Mouse (Mus musculus) midbrain, embryonic 11.5 days (tissue): ENCODE data around the gene Gap43. TPM values are rescaled to one million over a fixed set of nuclear protein-coding genes. Genes with fewer than 3 reads are reported as not detected.
"Not testable (repeated sequence)": the region's sequence is repeated elsewhere in the genome, so short reads cannot be mapped to it uniquely, and the experiment has no call there.

Experiments
- ATAC-seq: fragments of 200-750 bp; cut with Nextera tagmentation; 2 replicates; pipeline ENCODE4 v1.8.0; 2017; ENCODE audit warnings: moderate TSS enrichment, moderate library complexity; ENCODE audit not compliant: low FRiP score
- DNase-seq: peaks from one replicate; pipeline ENCODE4 v3.0.0; 2015; ENCODE audit warnings: low spot score; ENCODE audit errors: missing footprints
- H3K27ac ChIP-seq: fragments of 300-500 bp; sonication (generic); 2 replicates; pipeline ENCODE4 v1.5.1; 2014; ENCODE audit warnings: low read depth, low read length
- H3K27me3 ChIP-seq: fragments of 300-500 bp; sonication (generic); 2 replicates; pipeline ENCODE4 v1.6.1; 2014; ENCODE audit warnings: mild to moderate bottlenecking, low read length, moderate library complexity, mixed read lengths; ENCODE audit not compliant: control insufficient read depth, insufficient read depth
- H3K36me3 ChIP-seq: fragments of 300-500 bp; sonication (generic); 2 replicates; pipeline ENCODE4 v1.6.1; 2014; ENCODE audit warnings: mild to moderate bottlenecking, low read length, moderate library complexity, mixed read lengths; ENCODE audit not compliant: control insufficient read depth, insufficient read depth
- H3K4me1 ChIP-seq: fragments of 300-500 bp; sonication (generic); 2 replicates; pipeline ENCODE4 v1.6.1; 2014; ENCODE audit warnings: low read length; ENCODE audit not compliant: control insufficient read depth, insufficient read depth
- H3K4me2 ChIP-seq: fragments of 300-500 bp; sonication (generic); 2 replicates; pipeline ENCODE4 v1.6.1; 2014; ENCODE audit warnings: mild to moderate bottlenecking, moderate library complexity
- H3K4me3 ChIP-seq: fragments of 300-500 bp; sonication (generic); 2 replicates; pipeline ENCODE4 v1.5.1; 2014; ENCODE audit warnings: low read depth, low read length
- H3K9ac ChIP-seq: fragments of 300-500 bp; sonication (generic); 2 replicates; pipeline ENCODE4 v1.6.1; 2014; ENCODE audit warnings: low read length
- H3K9me3 ChIP-seq: fragments of 300-500 bp; sonication (generic); 2 replicates; pipeline ENCODE4 v1.6.1; 2016; ENCODE audit warnings: low read length; ENCODE audit not compliant: control insufficient read depth
- WGBS: fragments of 180-500 bp; shearing (Covaris S2); extraction: QIAGEN DNeasy Blood & Tissue Kit; methylation state at CpG from one replicate; pipeline ENCODE4 v1.1.7; 2014; 5-methylcytosine and 5-hydroxymethylcytosine counted together
- microRNA-seq: library from miRNA; unstranded; fragments of <30 nt; microRNA quantifications from one replicate; pipeline ENCODE4, GENCODE M21; 2017
- polyA plus RNA-seq: library from polyadenylated mRNA; unstranded; fragments of >200 nt; fragmentation: Nextera tagmentation; extraction: Ambion mirVana; gene quantifications from 2 replicates; pipeline ENCODE4 v1.2.1, GENCODE M21; 2014

Gene Gap43
- polyA plus RNA-seq, 1 experiment from 2014 or later: 301 TPM

DNA sequence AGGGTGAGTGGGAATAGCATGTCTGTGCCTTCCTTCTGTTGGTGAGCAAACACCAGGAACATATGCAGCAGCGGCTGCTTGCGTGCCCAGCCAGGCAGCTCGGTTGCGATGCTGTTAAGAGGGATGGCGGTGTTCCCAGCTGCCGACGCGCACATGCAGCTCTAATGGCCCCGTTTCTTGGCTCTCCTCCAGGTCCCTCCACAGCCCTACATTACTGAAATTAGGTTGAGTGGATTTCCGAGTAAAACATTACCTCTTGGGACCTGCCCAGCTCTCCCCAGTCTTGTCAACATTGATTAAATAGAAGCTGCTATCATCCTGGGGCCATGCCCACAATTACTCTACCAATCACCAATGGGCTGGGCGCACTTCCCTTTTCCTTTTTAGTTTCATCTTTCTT is 84.8 kb downstream of the Gap43 start:
- H3K36me3 ChIP-seq: no peaks in the 10 kb centered on the region
- ATAC-seq: no peak

DNA sequence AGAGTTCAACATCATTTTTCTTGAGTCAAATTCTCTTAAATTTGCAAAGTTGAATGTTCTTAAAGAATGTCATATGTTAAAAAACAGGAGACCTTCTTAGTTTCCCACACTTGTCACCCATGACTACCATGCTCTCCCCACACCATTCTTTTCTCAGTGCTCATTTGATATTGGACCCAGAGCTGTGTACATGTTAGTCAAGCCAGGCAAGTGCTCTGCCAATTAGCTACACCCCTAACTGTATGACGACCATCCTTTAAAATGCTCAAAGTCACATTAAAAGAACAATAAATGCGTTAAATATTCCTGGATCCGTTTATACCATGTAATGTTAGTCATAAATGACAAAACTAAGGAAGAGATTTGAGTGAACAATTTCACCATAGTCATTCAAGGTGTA is 85.2 kb downstream of the Gap43 start:
- Histone ChIP-seq H3K27me3 (no peaks in the 10 kb centered on the region), H3K4me2 (no peak overlapping the region), H3K27ac (no peak overlapping the region), H3K9me3 (no peaks in the 10 kb centered on the region), H3K36me3 (no peaks in the 10 kb centered on the region), H3K9ac (no peak overlapping the region), H3K4me1 (no peaks in the 10 kb centered on the region), H3K4me3 (no peak overlapping the region)
- ATAC-seq (no peak), DNase-seq (peak; percentile 77)
- 76% methylated on average over 3 of the region's 3 CpGs for WGBS

More for the DNA sequence above, 84.8 kb downstream of the Gap43 start:
- peak; percentile 47 for DNase-seq
- Histone ChIP-seq H3K9me3 (no peaks in the 10 kb centered on the region), H3K9ac (no peak overlapping the region), H3K4me3 (no peak overlapping the region), H3K4me2 (no peak overlapping the region), H3K4me1 (no peaks in the 10 kb centered on the region), H3K27me3 (no peaks in the 10 kb centered on the region), H3K27ac (no peak overlapping the region)
- WGBS: 92% methylated on average over 11 of the region's 11 CpGs

DNA sequence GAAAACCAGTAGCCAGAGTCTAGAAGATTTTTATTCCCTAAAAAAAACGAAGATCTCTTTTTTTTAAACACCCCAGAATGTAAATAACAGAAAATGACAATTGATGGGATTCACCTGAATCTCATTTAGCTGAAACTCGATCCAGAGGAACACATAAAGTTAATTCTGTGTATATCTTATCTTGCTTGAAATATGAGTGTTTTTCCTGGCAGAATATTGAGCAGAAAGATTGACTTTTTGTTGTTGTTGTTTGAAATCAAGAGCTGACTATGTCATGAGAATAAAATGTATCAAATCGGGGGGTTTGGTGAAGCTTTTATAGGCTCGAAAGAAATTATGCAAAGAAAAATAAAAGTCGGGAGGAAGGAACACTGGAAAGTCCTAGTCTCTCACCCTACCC is 88.2 kb downstream of the Gap43 start:
- Histone ChIP-seq H3K4me3 (no peak overlapping the region), H3K9ac (no peak overlapping the region), H3K4me2 (no peak overlapping the region), H3K27ac (no peak overlapping the region), H3K36me3 (no peaks in the 10 kb centered on the region), H3K9me3 (no peaks in the 10 kb centered on the region), H3K27me3 (no peaks in the 10 kb centered on the region), H3K4me1 (no peaks in the 10 kb centered on the region)
- ATAC-seq (no peak), DNase-seq (peak; percentile 28)
- 78% methylated on average over 5 of the region's 5 CpGs for WGBS

DNA sequence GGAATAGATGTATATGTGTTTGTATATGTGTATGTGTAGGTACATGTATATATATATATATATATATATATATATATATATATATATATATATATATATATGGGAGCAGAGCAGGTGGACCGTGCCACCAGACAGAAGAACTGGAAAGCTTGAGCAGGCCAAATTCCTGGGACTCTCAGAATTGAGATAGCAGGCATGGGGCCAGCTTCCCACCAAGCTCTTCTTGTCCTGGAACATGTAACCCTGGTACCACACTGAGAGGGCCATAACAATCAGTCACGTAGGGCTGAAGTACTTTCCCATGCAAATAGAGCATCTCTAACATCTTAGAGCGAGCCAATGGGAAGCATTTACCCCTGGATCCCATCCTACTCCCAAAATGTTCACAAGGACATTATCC is 96.3 kb downstream of the Gap43 start:
- H3K27me3 ChIP-seq, H3K9me3 ChIP-seq, H3K36me3 ChIP-seq, ATAC-seq, H3K4me1 ChIP-seq, H3K4me2 ChIP-seq, H3K27ac ChIP-seq, H3K9ac ChIP-seq, H3K4me3 ChIP-seq: not testable (repeated sequence)
- WGBS: 80% methylated on average over 3 of the region's 3 CpGs
- DNase-seq: peak; percentile 39

DNA sequence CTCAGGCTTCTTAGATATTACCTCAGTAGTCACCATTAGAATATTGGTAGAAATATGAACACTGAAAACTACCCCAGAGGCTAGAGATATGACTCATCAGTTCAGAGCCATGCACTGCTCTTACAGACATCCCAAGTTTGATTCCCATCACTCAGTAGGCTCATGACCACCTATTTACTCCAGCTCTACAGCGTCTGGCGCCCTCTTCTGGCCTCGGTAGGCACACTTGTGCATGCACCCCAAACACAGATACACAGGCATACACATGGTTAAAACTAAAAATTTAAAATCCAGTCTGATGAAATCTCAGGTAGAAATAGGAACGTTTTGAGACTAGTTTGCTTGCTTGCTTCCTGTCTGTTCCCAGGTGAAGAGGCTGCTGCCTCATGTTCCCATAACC is 109.1 kb downstream of the Gap43 start:
- Histone ChIP-seq H3K27me3 (no peaks in the 10 kb centered on the region), H3K36me3 (no peaks in the 10 kb centered on the region), H3K27ac (no peak overlapping the region), H3K4me3 (no peak overlapping the region), H3K9me3 (no peaks in the 10 kb centered on the region), H3K4me2 (no peak overlapping the region), H3K9ac (no peak overlapping the region), H3K4me1 (no peaks in the 10 kb centered on the region)
- ATAC-seq (no peak), DNase-seq (no peak)
- WGBS: 76% methylated on average over 4 of the region's 4 CpGs

Small RNA genes within 50 kb of the gene (microRNA-seq; reads per million reads assigned to microRNA genes)
- gene Mir6540: 86.8 reads per million, percentile 51 among the genes with 10 or more reads in this experiment
